Mouse (Mus musculus) forebrain, postnatal 0 days (tissue): ENCODE data around the gene Nfib. TPM values are rescaled to one million over a fixed set of nuclear protein-coding genes. Genes with fewer than 3 reads are reported as not detected.

Source experiments
- ATAC-seq: fragments of 200-750 bp; cut with Nextera tagmentation; 2 replicates; pipeline ENCODE4 v1.8.0; 2017; ENCODE audit warnings: mild to moderate bottlenecking, moderate library complexity
- DNase-seq: peaks from one replicate; pipeline ENCODE4 v3.0.0-alpha.2; 2015
- H3K27ac ChIP-seq: fragments of 300-500 bp; sonication (generic); 2 replicates; pipeline ENCODE4 v1.5.1; 2014; ENCODE audit warnings: low read depth, mild to moderate bottlenecking, antibody characterized with exemption, low read length, moderate library complexity, mixed read lengths
- H3K27me3 ChIP-seq: fragments of 300-500 bp; sonication (generic); 2 replicates; pipeline ENCODE4 v1.6.1; 2014; ENCODE audit warnings: mild to moderate bottlenecking, low read length, mixed read lengths; ENCODE audit not compliant: insufficient read depth
- H3K36me3 ChIP-seq: fragments of 300-500 bp; sonication (generic); 2 replicates; pipeline ENCODE4 v1.6.1; 2014; ENCODE audit warnings: mild to moderate bottlenecking, moderate library complexity; ENCODE audit not compliant: insufficient read depth
- H3K4me1 ChIP-seq: fragments of 300-500 bp; sonication (generic); 2 replicates; pipeline ENCODE4 v1.6.1; 2014; ENCODE audit warnings: antibody characterized with exemption; ENCODE audit not compliant: insufficient read depth
- H3K4me2 ChIP-seq: fragments of 300-500 bp; sonication (generic); 2 replicates; pipeline ENCODE4 v1.6.1; 2014; ENCODE audit warnings: low read depth, mild to moderate bottlenecking, moderate library complexity
- H3K4me3 ChIP-seq: fragments of 300-500 bp; sonication (generic); 2 replicates; pipeline ENCODE4 v1.5.1; 2014; ENCODE audit warnings: low read depth, low read length, mixed read lengths
- H3K9ac ChIP-seq: fragments of 300-500 bp; sonication (generic); 2 replicates; pipeline ENCODE4 v1.6.1; 2014; ENCODE audit warnings: mild to moderate bottlenecking
- H3K9me3 ChIP-seq: fragments of 300-500 bp; sonication (generic); 2 replicates; pipeline ENCODE4 v1.6.1; 2016; ENCODE audit warnings: low read length
- CTCF ChIP-seq: sonication (generic); IDR thresholded peaks from 2 replicates; pipeline ENCODE4 v1.5.1; 2016; ENCODE audit warnings: antibody characterized with exemption, control low read depth, low read depth
- WGBS: fragments of 180-500 bp; shearing (Covaris S2); extraction: QIAGEN DNeasy Blood & Tissue Kit; methylation state at CpG from one replicate; pipeline ENCODE4 v1.1.7; 2014; 5-methylcytosine and 5-hydroxymethylcytosine counted together
- polyA plus RNA-seq: library from polyadenylated mRNA; unstranded; fragments of >200 nt; fragmentation: Nextera tagmentation; extraction: Ambion mirVana; gene quantifications from 2 replicates; pipeline ENCODE4 v1.2.1, GENCODE M21; 2015
- total RNA-seq: library from RNA; depleted of rRNA; stranded (reverse); fragments of >200 nt; gene quantifications from 2 replicates; pipeline ENCODE4 v1.2.3, GENCODE M21; 2014

The Nfib gene
- total and polyA plus RNA-seq, 2 experiments from 2014 or later, result 69.0 to 135 TPM

DNA sequence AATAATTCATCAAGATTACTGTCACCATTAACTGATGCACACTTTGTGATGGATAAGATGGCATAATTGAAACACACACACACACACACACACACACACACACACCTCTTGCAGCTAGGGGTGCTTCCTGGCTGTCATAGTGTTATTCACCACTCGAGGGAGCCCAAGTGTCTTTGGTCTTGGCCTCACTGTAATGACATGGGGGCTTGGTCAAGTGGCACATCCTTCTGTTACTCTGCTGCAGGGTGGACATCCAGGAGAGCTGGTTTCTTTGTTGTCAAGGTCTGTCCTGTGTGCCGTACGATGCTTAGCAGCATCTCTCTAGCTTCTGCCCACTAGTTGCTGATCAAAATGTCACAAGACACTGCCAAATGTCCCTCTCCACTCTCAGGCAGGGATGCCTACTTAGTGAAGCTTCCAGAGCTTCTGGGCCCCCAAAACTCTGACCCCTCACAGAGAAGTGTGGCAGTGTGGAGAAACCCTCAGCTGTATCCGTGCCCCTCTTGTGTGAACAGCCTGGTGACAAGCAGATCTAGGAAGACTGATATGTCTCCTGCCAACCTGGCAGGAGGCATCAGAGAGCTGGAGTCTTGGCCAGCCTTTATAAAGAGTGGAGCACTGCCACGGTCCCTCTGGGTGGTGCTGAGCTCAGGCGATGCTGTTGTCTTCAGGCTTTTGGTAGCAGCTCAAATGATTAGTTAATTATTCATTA is 62.4 kb downstream of the Nfib start:
- TF ChIP-seq CTCF, result peak; percentile 79
- no peaks in the 10 kb centered on the region for H3K9me3 ChIP-seq
- no peaks in the 10 kb centered on the region for H3K4me1 ChIP-seq
- H3K27ac ChIP-seq, result no peak overlapping the region
- DNase-seq, result peak; percentile 61
- no peaks in the 10 kb centered on the region for H3K27me3 ChIP-seq
- H3K4me2 ChIP-seq, result no peak overlapping the region
- H3K9ac ChIP-seq, result no peak overlapping the region
- no peaks in the 10 kb centered on the region for H3K36me3 ChIP-seq
- ATAC-seq, result peak; percentile 81
- 33% methylated on average over 6 of the region's 6 CpGs for WGBS
- no peak overlapping the region for H3K4me3 ChIP-seq

DNA sequence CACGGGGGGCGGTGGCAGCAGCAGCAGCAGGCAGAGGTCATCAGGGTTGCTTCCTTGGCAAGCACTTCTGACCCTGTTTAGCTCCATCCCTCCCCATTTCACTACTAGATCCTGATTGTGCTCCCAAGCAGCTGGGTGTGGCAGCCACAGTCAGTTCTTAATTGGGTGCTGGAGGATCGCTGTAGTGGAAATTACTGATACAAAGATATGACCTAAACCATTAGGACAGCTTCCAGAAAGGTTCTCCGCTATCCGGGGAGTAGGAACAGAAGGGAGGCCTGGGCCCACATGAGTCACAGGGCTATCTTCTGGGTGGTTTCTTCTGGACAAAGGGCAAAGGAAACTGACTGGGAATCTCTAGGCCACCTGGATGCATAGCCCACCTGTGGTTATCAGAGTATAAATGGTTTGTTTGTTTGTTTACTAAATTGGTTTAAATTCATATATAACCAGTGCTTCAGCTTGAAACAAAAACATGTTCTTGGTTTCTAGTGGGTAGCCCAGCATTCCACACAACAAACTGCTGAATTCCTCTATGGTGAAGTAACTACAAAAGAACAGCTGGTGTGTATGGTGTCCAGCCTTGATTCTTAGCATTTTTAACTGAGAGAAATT is 64.4 kb downstream of the Nfib start:
- Histone ChIP-seq H3K27ac (no peak overlapping the region), H3K9ac (no peak overlapping the region), H3K4me2 (no peak overlapping the region), H3K4me1 (no peaks in the 10 kb centered on the region), H3K4me3 (no peak overlapping the region), H3K9me3 (no peaks in the 10 kb centered on the region), H3K27me3 (no peaks in the 10 kb centered on the region), H3K36me3 (no peaks in the 10 kb centered on the region)
- WGBS, result 84% methylated on average over 5 of the region's 5 CpGs
- DNase-seq (no peak), ATAC-seq (no peak)
- no peak for TF ChIP-seq CTCF

DNA sequence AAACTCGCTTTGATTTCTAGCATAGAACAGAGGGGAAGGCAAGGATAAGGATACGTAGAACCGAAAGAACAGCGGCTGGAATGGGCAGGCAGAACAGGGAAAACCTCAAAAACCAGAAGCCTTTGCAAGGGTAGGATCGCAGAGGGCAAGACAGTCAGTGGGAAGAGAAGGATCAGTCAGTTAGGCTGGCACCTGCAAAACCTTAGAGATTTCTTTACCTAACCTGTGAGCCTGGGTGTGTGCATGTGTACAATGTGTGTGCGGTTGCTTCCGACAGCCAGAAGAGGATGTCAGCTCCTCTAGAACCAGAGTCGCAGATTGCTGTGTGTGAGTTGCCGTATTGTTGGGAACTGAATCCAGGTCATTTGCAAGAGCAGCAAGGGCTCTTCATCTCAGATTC is 67.3 kb downstream of the Nfib start:
- Histone ChIP-seq H3K4me1 (no peaks in the 10 kb centered on the region), H3K9ac (no peak overlapping the region), H3K27ac (no peak overlapping the region), H3K9me3 (no peaks in the 10 kb centered on the region), H3K4me2 (no peak overlapping the region), H3K27me3 (no peaks in the 10 kb centered on the region), H3K4me3 (no peak overlapping the region), H3K36me3 (no peaks in the 10 kb centered on the region)
- 88% methylated on average over 9 of the region's 9 CpGs for WGBS
- no peak for TF ChIP-seq CTCF
- no peak for DNase-seq
- no peak for ATAC-seq

DNA sequence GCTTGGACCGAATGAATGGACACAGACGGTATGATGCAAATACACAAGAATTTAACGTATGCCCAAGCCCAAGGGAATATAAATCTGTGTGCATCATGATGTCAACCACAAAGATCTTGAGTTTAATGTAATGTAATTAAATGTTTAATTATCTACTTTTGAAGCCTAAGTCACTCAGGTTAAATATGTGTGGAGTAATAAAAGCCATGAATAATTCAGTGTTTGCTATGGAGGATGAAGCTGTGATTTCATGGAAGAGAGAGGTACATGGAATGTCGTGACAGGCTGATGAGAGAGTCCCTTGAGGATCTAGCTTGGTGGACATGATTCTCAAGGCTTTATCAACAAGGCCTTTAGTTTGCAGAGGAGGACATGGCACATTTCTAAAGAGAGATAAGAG is 67.9 kb downstream of the Nfib start:
- ATAC-seq (no peak), DNase-seq (no peak)
- TF ChIP-seq CTCF, result no peak
- Histone ChIP-seq H3K27me3 (no peaks in the 10 kb centered on the region), H3K4me1 (no peaks in the 10 kb centered on the region), H3K4me3 (no peak overlapping the region), H3K4me2 (no peak overlapping the region), H3K9me3 (no peaks in the 10 kb centered on the region), H3K36me3 (no peaks in the 10 kb centered on the region), H3K27ac (no peak overlapping the region), H3K9ac (no peak overlapping the region)
- WGBS, result 56% methylated on average over 4 of the region's 4 CpGs

DNA sequence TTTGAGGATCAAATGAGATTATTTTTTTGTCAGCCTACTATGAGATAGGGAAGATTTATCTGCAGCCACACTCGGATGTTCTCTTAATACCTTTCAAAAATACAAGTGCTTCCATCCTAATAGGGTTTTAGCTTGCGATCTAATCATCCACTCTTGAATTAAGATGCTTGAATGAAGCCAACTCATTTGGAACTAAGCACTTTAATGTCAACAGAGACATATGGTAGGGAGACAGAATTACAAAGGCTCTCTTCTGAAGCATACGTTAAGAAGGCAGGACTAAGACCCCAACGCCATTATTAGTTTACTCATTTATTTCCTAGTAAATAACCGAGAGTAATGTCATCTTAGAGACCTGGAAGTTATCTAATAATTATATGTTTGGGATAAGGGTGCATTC is 68.9 kb downstream of the Nfib start:
- WGBS, result 28% methylated on average over 5 of the region's 5 CpGs
- Histone ChIP-seq H3K4me3 (no peak overlapping the region), H3K4me2 (no peak overlapping the region), H3K4me1 (no peaks in the 10 kb centered on the region), H3K9me3 (no peaks in the 10 kb centered on the region), H3K27me3 (no peaks in the 10 kb centered on the region), H3K27ac (no peak overlapping the region), H3K36me3 (no peaks in the 10 kb centered on the region), H3K9ac (no peak overlapping the region)
- TF ChIP-seq CTCF, result no peak
- ATAC-seq, result no peak
- no peak for DNase-seq

DNA sequence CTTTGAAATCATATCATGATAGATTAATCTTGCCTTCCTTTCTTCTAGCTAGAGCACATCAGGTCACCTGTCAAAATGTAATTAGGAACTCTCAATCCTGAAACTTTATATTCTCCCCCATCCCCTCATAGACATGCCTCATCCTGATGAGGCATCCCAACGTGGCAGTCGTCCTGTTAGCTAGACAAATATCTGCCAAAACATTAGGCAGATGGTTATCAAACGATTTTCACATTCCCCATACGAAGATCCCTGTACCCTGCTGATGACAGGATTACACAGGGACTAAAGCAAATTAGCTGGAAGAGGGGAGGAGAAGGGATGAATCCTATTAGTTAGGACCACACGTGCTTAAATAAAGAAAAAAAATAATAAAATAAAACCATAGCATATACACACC is 69.7 kb downstream of the Nfib start:
- H3K9me3 ChIP-seq, result no peaks in the 10 kb centered on the region
- no peaks in the 10 kb centered on the region for H3K4me1 ChIP-seq
- WGBS, result 35% methylated on average over 5 of the region's 5 CpGs
- no peak overlapping the region for H3K9ac ChIP-seq
- no peaks in the 10 kb centered on the region for H3K36me3 ChIP-seq
- no peak for DNase-seq
- H3K4me2 ChIP-seq, result no peak overlapping the region
- no peak overlapping the region for H3K4me3 ChIP-seq
- no peak for TF ChIP-seq CTCF
- H3K27ac ChIP-seq, result no peak overlapping the region
- H3K27me3 ChIP-seq, result no peaks in the 10 kb centered on the region
- no peak for ATAC-seq

DNA sequence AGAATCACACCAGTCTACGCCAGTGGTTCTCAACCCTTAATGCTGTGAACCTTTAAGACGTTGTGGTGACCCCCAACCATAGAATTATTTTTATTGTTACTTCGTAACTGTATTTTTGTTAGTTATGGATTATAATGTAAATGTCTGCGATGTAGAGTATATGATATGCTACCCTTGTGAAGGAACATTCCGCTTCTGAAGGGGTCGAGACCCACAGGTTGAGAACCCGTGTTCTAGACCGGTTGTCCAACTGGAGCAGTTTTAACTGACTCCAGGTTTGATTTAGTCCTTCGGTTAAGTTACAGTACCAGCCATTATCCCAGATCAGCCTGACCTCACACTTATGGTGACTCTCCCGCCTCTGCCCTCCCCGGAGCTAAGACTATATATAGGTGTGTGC is 70.4 kb downstream of the Nfib start:
- Histone ChIP-seq H3K4me1 (no peaks in the 10 kb centered on the region), H3K9ac (no peak overlapping the region), H3K27me3 (no peaks in the 10 kb centered on the region), H3K36me3 (no peaks in the 10 kb centered on the region), H3K9me3 (no peaks in the 10 kb centered on the region), H3K27ac (no peak overlapping the region), H3K4me2 (no peak overlapping the region), H3K4me3 (no peak overlapping the region)
- 96% methylated on average over 11 of the region's 11 CpGs for WGBS
- no peak for TF ChIP-seq CTCF
- no peak for ATAC-seq
- no peak for DNase-seq
